Mouse (Mus musculus) stomach, embryonic 15.5 days (tissue): ENCODE measurements around the gene Nxf3. TPM values are rescaled to one million over a fixed set of nuclear protein-coding genes. Genes with fewer than 3 reads are reported as not detected.
"Not testable (repeated sequence)": the region's sequence is repeated elsewhere in the genome, so short reads cannot be mapped to it uniquely, and the experiment has no call there.

Source experiments
- ATAC-seq: fragments of 200-750 bp; cut with Nextera tagmentation; 2 replicates; pipeline ENCODE4 v1.8.0; 2017; ENCODE audit warnings: low read depth, moderate number of reproducible peaks, moderate TSS enrichment; ENCODE audit not compliant: insufficient read depth, low FRiP score
- H3K27ac ChIP-seq: fragments of 300-500 bp; sonication (generic); 2 replicates; pipeline ENCODE4 v1.5.1; 2015; ENCODE audit warnings: mild to moderate bottlenecking, inconsistent platforms
- H3K27me3 ChIP-seq: fragments of 300-500 bp; sonication (generic); replicated peaks from 2 replicates; pipeline ENCODE4 v1.6.1; 2015; ENCODE audit warnings: inconsistent platforms
- H3K36me3 ChIP-seq: fragments of 300-500 bp; sonication (generic); 2 replicates; pipeline ENCODE4 v1.6.1; 2015; ENCODE audit warnings: inconsistent platforms
- H3K4me1 ChIP-seq: fragments of 300-500 bp; sonication (generic); 2 replicates; pipeline ENCODE4 v1.6.1; 2015; ENCODE audit warnings: inconsistent platforms
- H3K4me2 ChIP-seq: fragments of 300-500 bp; sonication (generic); 2 replicates; pipeline ENCODE4 v1.6.1; 2015; ENCODE audit warnings: mild to moderate bottlenecking, inconsistent platforms
- H3K4me3 ChIP-seq: fragments of 300-500 bp; sonication (generic); replicated peaks from 2 replicates; pipeline ENCODE4 v1.5.1; 2015; ENCODE audit warnings: inconsistent platforms
- H3K9ac ChIP-seq: fragments of 300-500 bp; sonication (generic); 2 replicates; pipeline ENCODE4 v1.6.1; 2015; ENCODE audit warnings: inconsistent platforms
- H3K9me3 ChIP-seq: fragments of 300-500 bp; sonication (generic); 2 replicates; pipeline ENCODE4 v1.6.1; 2016; ENCODE audit warnings: inconsistent platforms
- WGBS: fragments of 180-500 bp; shearing (Covaris S2); methylation state at CpG from one replicate; pipeline ENCODE4 v1.1.7; 2015; 5-methylcytosine and 5-hydroxymethylcytosine counted together
- polyA plus RNA-seq: library from polyadenylated mRNA; unstranded; fragments of >200 nt; fragmentation: Nextera tagmentation; extraction: Ambion mirVana; gene quantifications from 2 replicates; pipeline ENCODE4 v1.2.1, GENCODE M21; 2015

Nxf3 gene
- 0.06 TPM in 1 of 2 replicates, not detected in the other for polyA plus RNA-seq

GRCm38 (mm10) chrX:136085155-136085554 is at the start of gene Nxf3:
Nxf3 (minus strand) TSS chrX:136085255.
- Histone ChIP-seq H3K36me3 (no peaks in the 10 kb centered on the region), H3K4me2 (no peak within 1 kb of the TSS), H3K27me3 (no peaks in the 10 kb centered on the region), H3K9ac (no peak within 1 kb of the TSS), H3K4me3 (no peak within 1 kb of the TSS), H3K27ac (no peak within 1 kb of the TSS), H3K4me1 (no peaks in the 10 kb centered on the region), H3K9me3 (no peaks in the 10 kb centered on the region)
- 79% methylated on average over 9 of the region's 9 CpGs for WGBS
- ATAC-seq: no peak

DNA sequence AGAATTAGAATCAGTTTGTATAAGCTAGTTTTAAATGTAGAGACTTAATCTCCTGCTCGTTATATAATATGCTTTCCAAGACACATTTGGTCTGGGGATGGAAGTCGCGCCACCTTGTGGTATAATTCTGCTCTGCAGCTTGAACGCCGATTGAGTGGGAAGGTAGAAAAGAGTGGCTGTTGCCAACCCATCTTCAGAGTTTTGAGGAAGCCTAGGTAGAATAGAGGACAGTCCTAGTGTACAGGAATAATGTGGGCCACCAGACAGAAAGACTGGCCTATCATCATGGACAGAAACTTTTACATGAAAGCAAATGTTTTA is 42.6 kb upstream of the Nxf3 start:
- H3K4me3 ChIP-seq: no peak overlapping the region
- ATAC-seq: no peak
- WGBS: 18% methylated on average over 5 of the region's 5 CpGs
- H3K4me2 ChIP-seq: no peak overlapping the region
- no peaks in the 10 kb centered on the region for H3K27me3 ChIP-seq
- H3K4me1 ChIP-seq: no peaks in the 10 kb centered on the region
- H3K9ac ChIP-seq: no peak overlapping the region
- no peak overlapping the region for H3K27ac ChIP-seq
- no peaks in the 10 kb centered on the region for H3K9me3 ChIP-seq
- H3K36me3 ChIP-seq: no peaks in the 10 kb centered on the region

GRCm38 (mm10) chrX:136127038-136127743 is 42.1 kb upstream of the Nxf3 start:
- Histone ChIP-seq H3K4me2 (no peak overlapping the region), H3K4me1 (no peaks in the 10 kb centered on the region), H3K27me3 (no peaks in the 10 kb centered on the region), H3K4me3 (no peak overlapping the region), H3K27ac (no peak overlapping the region), H3K9ac (no peak overlapping the region), H3K9me3 (no peaks in the 10 kb centered on the region), H3K36me3 (no peaks in the 10 kb centered on the region)
- no peak for ATAC-seq
- 59% methylated on average over 8 of the region's 8 CpGs for WGBS

- no peaks in the 10 kb centered on the region for H3K4me1 ChIP-seq
- H3K4me3 ChIP-seq: peak overlapping the region; percentile 38
- H3K27ac ChIP-seq: no peak overlapping the region
- no peak overlapping the region for H3K9ac ChIP-seq
- WGBS: 26% methylated on average over 23 of the region's 23 CpGs
- no peaks in the 10 kb centered on the region for H3K9me3 ChIP-seq
- ATAC-seq: peak; percentile 89
- peak overlapping the region; percentile 59 for H3K4me2 ChIP-seq
- H3K27me3 ChIP-seq: no peaks in the 10 kb centered on the region
- no peaks in the 10 kb centered on the region for H3K36me3 ChIP-seq
Observed at GRCm38 (mm10) chrX:136115419-136115961, 30.4 kb upstream of the Nxf3 start.

- Histone ChIP-seq H3K9me3 (no peaks in the 10 kb centered on the region), H3K4me2 (peak overlapping the region; percentile 59; the same call in 1 of the 2 replicates), H3K36me3 (no peaks in the 10 kb centered on the region), H3K27ac (no peak overlapping the region), H3K4me3 (no peak overlapping the region), H3K9ac (no peak overlapping the region), H3K27me3 (no peaks in the 10 kb centered on the region), H3K4me1 (no peaks in the 10 kb centered on the region)
- no peak for ATAC-seq
- 32% methylated on average over 4 of the region's 4 CpGs for WGBS
Observed at GRCm38 (mm10) chrX:136115015-136115414, 30.0 kb upstream of the Nxf3 start.

- ATAC-seq: no peak
- no peaks in the 10 kb centered on the region for H3K9me3 ChIP-seq
- no peaks in the 10 kb centered on the region for H3K27me3 ChIP-seq
- no peak overlapping the region for H3K27ac ChIP-seq
- WGBS: 37% methylated on average over 6 of the region's 6 CpGs
- no peak overlapping the region for H3K4me3 ChIP-seq
- no peak overlapping the region for H3K9ac ChIP-seq
- H3K36me3 ChIP-seq: no peaks in the 10 kb centered on the region
- no peaks in the 10 kb centered on the region for H3K4me1 ChIP-seq
- H3K4me2 ChIP-seq: no peak overlapping the region
Observed at GRCm38 (mm10) chrX:136107942-136108341, 22.9 kb upstream of the Nxf3 start.

GRCm38 (mm10) chrX:136104724-136105088 is 19.7 kb upstream of the Nxf3 start:
- H3K4me2 ChIP-seq: no peak overlapping the region
- no peaks in the 10 kb centered on the region for H3K4me1 ChIP-seq
- 64% methylated on average over 3 of the region's 3 CpGs for WGBS
- H3K4me3 ChIP-seq: no peak overlapping the region
- H3K27ac ChIP-seq: no peak overlapping the region
- no peak overlapping the region for H3K9ac ChIP-seq
- no peak for ATAC-seq
- no peaks in the 10 kb centered on the region for H3K36me3 ChIP-seq
- no peaks in the 10 kb centered on the region for H3K9me3 ChIP-seq
- H3K27me3 ChIP-seq: no peaks in the 10 kb centered on the region

- no peaks in the 10 kb centered on the region for H3K36me3 ChIP-seq
- H3K27me3 ChIP-seq: no peaks in the 10 kb centered on the region
- H3K9me3 ChIP-seq: no peaks in the 10 kb centered on the region
- H3K4me1 ChIP-seq: no peaks in the 10 kb centered on the region
- H3K4me3 ChIP-seq: no peak overlapping the region
- H3K27ac ChIP-seq: no peak overlapping the region
- H3K9ac ChIP-seq: no peak overlapping the region
- H3K4me2 ChIP-seq: no peak overlapping the region
- ATAC-seq: no peak
- WGBS: 72% methylated on average over 4 of the region's 4 CpGs
Observed at GRCm38 (mm10) chrX:136104046-136104723, 19.1 kb upstream of the Nxf3 start.

DNA sequence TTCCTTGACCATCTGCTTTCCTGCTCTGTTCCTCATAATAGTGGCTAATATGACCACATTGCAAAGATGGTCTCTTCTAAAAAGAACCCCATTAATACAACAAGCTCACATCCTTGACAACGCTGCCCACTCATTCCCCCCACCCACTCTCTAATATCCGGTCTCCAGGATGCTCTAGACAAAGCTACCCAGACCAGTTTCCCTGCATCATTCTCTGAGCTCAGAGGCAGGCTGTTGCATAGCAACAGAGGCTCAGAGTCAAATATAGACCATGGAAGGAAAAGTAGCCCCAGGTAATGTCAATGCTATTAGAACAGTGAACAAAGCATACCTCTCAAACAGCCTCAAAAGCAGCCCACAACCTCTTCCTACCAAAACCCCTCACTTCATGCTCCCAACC is 9.4 kb upstream of the Nxf3 start:
- Histone ChIP-seq H3K27ac (no peak overlapping the region), H3K27me3 (no peaks in the 10 kb centered on the region), H3K36me3 (no peaks in the 10 kb centered on the region), H3K4me1 (no peaks in the 10 kb centered on the region), H3K4me3 (no peak overlapping the region), H3K9ac (no peak overlapping the region), H3K9me3 (no peaks in the 10 kb centered on the region), H3K4me2 (no peak overlapping the region)
- ATAC-seq: no peak
- 26% methylated on average over 2 of the region's 2 CpGs for WGBS

- Histone ChIP-seq H3K9ac (no peak overlapping the region), H3K4me1 (no peaks in the 10 kb centered on the region), H3K27me3 (no peaks in the 10 kb centered on the region), H3K27ac (no peak overlapping the region), H3K36me3 (no peaks in the 10 kb centered on the region), H3K4me3 (no peak overlapping the region), H3K4me2 (no peak overlapping the region), H3K9me3 (no peaks in the 10 kb centered on the region)
- ATAC-seq: no peak
- WGBS: 20% methylated on average over 2 of the region's 2 CpGs
Observed at GRCm38 (mm10) chrX:136092497-136093279, 7.6 kb upstream of the Nxf3 start.

- 17% methylated on average over 2 of the region's 32 CpGs for WGBS
- not testable (repeated sequence) for H3K27me3 ChIP-seq, H3K9me3 ChIP-seq, H3K36me3 ChIP-seq, H3K9ac ChIP-seq, H3K27ac ChIP-seq, H3K4me1 ChIP-seq
- Histone ChIP-seq H3K4me3 (peak within 1 kb of the TSS; percentile 34), H3K4me2 (peak within 1 kb of the TSS; percentile 49)
- peak; percentile 95 for ATAC-seq
Observed at GRCm38 (mm10) chrX:136068020-136068419, 17.0 kb downstream of the Nxf3 start, which contains the start of gene Bex2. Bex2 (minus strand) TSS chrX:136068236.
